Mouse (Mus musculus): ENCODE data around the gene Dyrk1a. TPM values are rescaled to one million over a fixed set of nuclear protein-coding genes. Genes with fewer than 3 reads are reported as not detected.
A peak's percentile ranks its signal among the peaks of the same experiment; 100 is the strongest.

The Dyrk1a gene
- total RNA-seq, 4 experiments from 2014 or later, result 90.2 to 98.5 (median 96.3) TPM

- no peak for DNase-seq (ENCODE audit: low spot score in 2 of 2)
These were observed 10.5 kb upstream of the Dyrk1a start for GRCm38 (mm10) chr16:94559282-94559681.

- DNase-seq (ENCODE audit: low spot score in 2 of 2), result no peak
These were observed 10.0 kb upstream of the Dyrk1a start for GRCm38 (mm10) chr16:94559782-94560181.

DNA sequence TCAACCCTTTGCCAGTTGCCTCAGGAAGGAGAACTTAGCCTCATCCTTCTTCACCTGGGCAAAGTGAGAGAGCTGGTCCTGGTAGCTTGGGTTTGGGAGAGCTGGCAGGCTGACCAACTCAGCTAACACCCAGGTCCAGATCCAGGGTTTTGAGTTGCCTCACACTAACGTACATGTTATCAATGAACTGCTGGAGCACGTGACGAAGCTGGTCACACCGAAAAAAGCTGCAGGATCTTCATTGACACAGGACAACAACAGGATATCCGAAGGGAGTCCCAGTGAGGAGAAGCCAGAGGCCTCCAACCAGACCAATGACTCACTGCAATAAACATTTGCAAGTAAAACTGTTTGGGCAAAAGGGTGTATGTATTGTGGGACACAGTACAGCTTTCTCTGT is 9.2 kb upstream of the Dyrk1a start:
- DNase-seq (ENCODE audit: low spot score in 2 of 2), result no peak

- no peak for DNase-seq (ENCODE audit: low spot score in 2 of 2)
These were observed 3.7 kb upstream of the Dyrk1a start for GRCm38 (mm10) chr16:94566124-94566523.

GRCm38 (mm10) chr16:94566834-94567585 is 2.8 kb upstream of the Dyrk1a start:
- no peak for DNase-seq (ENCODE audit: low spot score in 2 of 2)

DNA sequence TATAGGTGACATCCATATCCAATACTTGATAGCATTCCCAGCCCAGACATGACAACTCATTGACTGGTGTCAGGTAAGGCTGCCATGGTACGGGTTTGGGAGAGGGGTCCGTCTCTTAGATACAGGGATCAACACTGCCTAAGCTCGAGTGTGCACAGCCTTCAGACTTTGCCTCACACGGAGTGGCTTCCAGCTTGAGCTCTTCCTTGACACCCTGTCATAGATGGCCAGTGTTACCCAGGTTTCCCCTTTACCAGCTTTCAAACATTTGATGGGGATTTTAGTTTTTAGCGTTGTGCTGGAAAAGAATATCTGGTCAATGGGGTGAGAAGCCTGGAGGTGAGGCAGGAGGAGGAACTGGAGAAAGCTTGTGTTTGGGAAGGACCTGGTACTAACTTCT is 2.1 kb upstream of the Dyrk1a start:
- no peak for DNase-seq (ENCODE audit: low spot score in 2 of 2)

GRCm38 (mm10) chr16:94568335-94569228 is 1.2 kb upstream of the Dyrk1a start:
- DNase-seq (ENCODE audit: low spot score in 2 of 2), result peak in 1 of 2 experiments; percentile 55

GRCm38 (mm10) chr16:94570361-94571041 is 691 bp downstream of the Dyrk1a start:
- peak in 1 of 2 experiments; percentile 28 for DNase-seq (ENCODE audit: low spot score in 2 of 2)

GRCm38 (mm10) chr16:94571111-94571993 is 1.5 kb downstream of the Dyrk1a start:
- no peak for DNase-seq (ENCODE audit: low spot score in 2 of 2)

GRCm38 (mm10) chr16:94572422-94572821 is 2.6 kb downstream of the Dyrk1a start:
- no peak for DNase-seq (ENCODE audit: low spot score in 2 of 2)

DNA sequence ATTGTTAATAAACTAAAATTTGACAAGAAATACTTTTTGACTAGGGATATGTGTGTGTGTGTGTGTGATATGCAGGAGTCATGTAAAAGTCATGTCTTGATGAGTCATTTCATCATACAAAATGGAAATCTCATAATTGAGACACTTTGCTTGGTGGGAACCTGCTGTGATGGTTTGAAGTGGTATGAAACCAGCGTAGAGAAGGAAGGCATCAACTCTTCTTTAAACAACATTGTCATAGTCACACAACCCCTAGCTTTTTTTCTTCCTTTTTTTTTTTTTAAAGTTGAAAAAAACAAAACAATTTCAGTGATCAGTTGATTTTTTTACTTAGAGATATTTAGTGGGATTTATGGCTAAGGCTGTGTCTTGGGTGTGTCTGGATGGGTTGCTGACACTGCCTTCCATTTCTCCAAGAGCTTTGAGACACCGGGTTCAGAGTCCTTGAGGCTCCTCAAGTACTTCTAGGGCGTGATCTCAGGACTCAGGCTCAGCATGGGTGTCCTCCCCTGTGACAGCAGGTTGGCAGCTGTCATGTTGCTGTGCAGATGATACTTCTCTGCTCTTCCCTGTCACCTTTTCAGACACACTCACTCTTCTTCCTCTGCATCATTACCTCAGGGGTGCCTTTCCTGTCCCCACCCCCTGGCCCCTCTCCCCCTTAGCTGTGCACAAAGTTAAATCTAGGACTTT is 4.4 kb downstream of the Dyrk1a start:
- no peak for DNase-seq (ENCODE audit: low spot score in 2 of 2)

GRCm38 (mm10) chr16:94574718-94575094 is 4.9 kb downstream of the Dyrk1a start:
- DNase-seq (ENCODE audit: low spot score in 2 of 2), result no peak

- no peak for DNase-seq (ENCODE audit: low spot score in 2 of 2)
These were observed 5.9 kb downstream of the Dyrk1a start for GRCm38 (mm10) chr16:94575757-94576156.

GRCm38 (mm10) chr16:94579348-94579747 is 9.5 kb downstream of the Dyrk1a start:
- DNase-seq (ENCODE audit: low spot score in 2 of 2), result no peak

DNA sequence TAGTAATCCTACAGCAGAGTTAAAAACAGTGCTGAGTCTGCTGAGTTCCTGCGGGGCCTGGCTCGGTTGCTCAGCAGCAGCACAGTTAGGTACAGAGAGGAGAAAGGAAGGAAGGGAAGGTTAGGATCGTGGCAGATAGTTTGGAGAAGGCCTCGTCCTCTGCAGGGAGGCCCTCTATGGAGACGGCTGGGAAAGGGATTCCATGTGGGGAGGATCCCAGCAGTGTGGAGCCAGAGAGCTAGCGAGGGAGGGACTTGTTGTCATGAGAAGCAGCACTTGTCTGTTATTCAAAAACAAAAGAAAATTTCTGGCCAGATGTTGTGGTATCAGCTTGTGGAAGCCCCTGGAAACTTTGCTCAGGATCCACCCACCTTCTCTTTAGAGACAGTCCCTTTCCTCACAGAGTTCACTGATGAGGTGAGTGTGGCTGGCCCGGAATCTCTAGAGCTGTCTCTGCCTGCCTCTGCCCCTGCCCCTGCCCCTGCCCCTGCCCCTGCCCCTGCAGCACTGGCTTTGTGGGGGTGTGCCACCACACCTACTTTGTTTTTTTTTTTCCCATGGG is 11.1 kb downstream of the Dyrk1a start:
- DNase-seq (ENCODE audit: low spot score in 2 of 2), result no peak

DNA sequence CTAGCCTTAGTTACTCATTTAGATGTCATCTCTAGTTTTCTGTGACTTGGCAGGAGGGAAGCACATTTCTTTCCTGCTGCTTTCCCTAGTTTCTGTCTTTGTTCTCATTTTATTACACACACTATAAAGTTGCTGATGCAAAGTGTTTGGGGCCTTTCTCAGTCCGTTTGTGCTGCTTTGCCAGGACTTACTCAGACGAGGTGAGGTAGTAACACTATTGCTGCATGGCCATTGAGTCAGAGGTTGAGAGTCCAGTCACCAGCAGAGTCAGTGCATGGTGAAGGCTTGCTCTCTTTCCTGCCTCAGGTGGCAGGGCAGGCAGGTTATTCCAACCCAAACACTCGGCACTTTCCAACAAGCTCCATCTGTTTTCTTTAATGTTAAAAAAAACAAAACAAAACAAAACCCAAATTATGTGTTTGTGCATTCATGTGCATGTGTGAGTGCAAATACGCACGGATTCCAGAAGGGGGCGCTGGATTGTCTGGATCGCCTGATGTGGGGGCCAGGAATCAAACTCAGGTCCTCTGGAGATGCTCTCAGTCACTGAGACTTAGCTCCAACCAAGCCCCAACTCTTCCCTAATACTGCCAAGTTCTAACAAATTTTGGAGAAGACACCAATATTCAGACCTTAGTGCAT is 16.7 kb downstream of the Dyrk1a start:
- DNase-seq (ENCODE audit: low spot score in 2 of 2), result no peak

DNA sequence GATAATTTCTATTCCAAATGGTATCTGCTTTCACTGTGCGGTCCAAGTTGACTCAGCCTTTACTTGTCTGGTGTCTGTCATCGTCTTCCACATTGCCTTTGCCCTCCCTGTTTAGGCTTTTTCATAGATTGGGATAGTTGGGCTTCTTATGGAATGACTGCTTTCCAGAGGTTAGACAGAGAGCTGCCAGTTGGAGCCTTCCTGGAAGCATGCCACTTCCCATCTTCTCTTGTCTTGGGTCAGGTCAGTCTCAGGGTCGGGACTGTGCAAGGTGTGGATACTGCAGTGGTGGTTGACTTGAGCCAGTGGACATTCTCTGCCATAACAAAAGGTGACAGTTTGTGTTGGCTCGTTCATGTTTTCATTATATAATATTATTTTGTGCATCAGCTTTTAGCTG is 17.7 kb downstream of the Dyrk1a start:
- no peak for DNase-seq (ENCODE audit: low spot score in 2 of 2)

DNA sequence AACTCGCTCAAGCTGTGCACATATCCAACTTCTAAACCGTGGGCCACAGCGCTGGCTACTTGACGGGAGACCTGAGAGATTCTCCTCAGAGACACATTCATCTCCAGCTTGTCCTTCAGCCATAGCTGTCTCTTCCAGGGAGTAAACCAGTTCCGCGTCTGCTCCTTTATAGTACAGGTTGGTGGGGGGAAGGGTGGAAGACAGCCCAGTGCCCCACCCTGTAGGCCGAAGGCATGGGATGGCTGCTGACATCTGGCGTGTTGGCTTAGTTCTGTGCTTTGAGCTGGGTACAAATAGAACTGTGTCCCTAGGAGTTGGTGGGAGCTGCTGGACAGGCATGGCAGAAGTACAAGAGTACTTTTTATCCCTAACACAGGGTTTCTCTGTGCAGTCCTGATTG is 18.4 kb downstream of the Dyrk1a start:
- no peak for DNase-seq (ENCODE audit: low spot score in 2 of 2)

DNA sequence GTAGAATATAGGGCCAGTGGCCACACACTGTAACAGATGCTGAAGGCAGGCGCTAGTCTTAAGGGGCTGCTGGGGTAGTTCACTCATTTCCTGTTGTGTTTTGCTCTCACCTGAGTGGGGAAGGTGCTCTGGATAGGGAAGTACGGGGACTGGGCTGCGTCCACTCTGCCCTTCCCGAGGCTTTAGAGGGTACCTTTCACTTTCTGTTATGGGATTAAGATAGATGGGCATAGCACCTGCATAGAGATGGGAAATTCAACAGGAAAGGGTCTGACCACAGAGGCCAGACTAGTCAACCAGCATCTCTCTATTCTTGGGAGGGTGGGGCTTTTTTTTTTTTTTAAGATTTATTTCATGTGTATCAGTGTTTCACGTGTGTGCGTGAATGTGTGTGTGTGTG is 19.2 kb downstream of the Dyrk1a start:
- DNase-seq (ENCODE audit: low spot score in 2 of 2), result no peak

- no peak for DNase-seq (ENCODE audit: low spot score in 2 of 2)
These were observed 19.8 kb downstream of the Dyrk1a start for GRCm38 (mm10) chr16:94589648-94590047.
